Mouse (Mus musculus) thymus, postnatal 10 days (tissue): Measurements from ENCODE around the gene Amz1.

ENCODE experiments used
- DNase-seq, 2 experiments: peaks; one replicate each; pipeline ENCODE4 v3.0.0; 2021; ENCODE audit warnings: low spot score in 2 of 2

Amz1 gene

GRCm38 (mm10) chr5:140767704-140768141 is 43.8 kb downstream of the Amz1 start:
- DNase-seq, result no peak

GRCm38 (mm10) chr5:140768333-140768732 is 44.4 kb downstream of the Amz1 start:
- no peak for DNase-seq

GRCm38 (mm10) chr5:140771612-140772011 is 47.7 kb downstream of the Amz1 start:
- DNase-seq, result no peak

DNA sequence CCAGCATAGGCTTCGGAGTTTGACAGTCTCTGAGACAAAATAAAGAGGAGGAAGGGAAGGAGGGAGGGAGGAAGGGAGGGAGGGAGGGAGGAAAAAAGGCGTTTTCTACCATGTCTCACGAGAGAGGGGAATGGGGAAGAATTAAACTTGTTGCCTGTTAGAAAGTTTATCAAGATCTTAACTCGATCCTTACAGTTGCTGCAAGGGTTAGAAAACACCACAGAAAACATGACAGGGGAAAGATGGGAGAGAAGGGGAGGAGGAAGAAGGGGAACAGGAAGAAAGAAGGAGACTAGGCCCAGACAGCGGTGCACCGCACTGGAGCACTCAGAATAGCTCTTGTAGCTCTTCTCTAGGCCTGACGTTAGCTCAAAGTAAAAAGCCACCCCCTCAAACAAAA is 48.2 kb downstream of the Amz1 start:
- DNase-seq, result no peak

GRCm38 (mm10) chr5:140775111-140775510 is 51.2 kb downstream of the Amz1 start:
- DNase-seq, result no peak

GRCm38 (mm10) chr5:140776968-140777367 is 53.0 kb downstream of the Amz1 start:
- DNase-seq, result no peak

GRCm38 (mm10) chr5:140781122-140781521 is 57.2 kb downstream of the Amz1 start:
- DNase-seq, result no peak

- no peak for DNase-seq
These were observed 58.1 kb downstream of the Amz1 start for GRCm38 (mm10) chr5:140781886-140782572.

DNA sequence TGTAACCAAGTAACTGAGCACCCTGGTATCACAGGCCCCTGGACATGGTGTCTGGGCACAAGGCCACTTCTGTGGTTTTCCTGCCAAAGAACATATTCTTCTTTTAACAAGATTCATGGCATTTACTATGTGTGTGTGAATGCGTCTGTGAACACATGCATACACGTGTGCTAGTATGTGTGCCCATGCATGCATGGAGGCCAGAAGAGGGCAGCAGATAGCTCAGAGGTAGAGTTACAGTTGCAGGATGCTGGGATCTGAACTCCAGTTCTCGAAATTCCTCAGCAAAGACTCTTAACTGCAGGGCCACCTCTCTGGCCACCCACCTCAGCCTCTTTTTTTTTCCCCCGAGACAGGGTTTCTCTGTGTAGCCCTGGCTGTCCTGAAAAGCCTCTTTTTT is 59.6 kb downstream of the Amz1 start:
- no peak for DNase-seq

- DNase-seq, result peak; percentile 17 to 23
These were observed 60.4 kb downstream of the Amz1 start for GRCm38 (mm10) chr5:140784288-140784687.

- DNase-seq, result no peak
These were observed 61.4 kb downstream of the Amz1 start for GRCm38 (mm10) chr5:140785240-140785872.

- DNase-seq, result no peak
These were observed 65.6 kb downstream of the Amz1 start for GRCm38 (mm10) chr5:140789561-140789960.

DNA sequence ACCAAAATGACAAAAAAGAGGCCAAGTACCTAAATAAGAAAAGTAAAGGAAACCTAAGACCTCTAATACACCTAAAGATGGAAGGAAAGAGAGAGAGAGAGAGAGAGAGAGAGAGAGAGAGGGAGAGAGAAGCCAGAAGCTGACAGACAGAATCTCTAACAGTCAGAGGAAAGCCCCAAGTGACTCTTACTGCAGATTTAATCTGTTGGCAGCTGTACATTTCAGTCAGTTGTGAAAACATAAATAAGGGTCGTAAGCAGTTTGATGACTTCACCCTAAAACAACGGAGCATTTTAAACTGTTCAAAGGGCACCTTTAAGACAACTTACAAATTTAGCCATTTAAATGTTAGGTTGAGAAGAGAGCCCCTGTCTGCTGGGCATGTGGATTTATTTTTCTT is 66.5 kb downstream of the Amz1 start:
- no peak for DNase-seq

DNA sequence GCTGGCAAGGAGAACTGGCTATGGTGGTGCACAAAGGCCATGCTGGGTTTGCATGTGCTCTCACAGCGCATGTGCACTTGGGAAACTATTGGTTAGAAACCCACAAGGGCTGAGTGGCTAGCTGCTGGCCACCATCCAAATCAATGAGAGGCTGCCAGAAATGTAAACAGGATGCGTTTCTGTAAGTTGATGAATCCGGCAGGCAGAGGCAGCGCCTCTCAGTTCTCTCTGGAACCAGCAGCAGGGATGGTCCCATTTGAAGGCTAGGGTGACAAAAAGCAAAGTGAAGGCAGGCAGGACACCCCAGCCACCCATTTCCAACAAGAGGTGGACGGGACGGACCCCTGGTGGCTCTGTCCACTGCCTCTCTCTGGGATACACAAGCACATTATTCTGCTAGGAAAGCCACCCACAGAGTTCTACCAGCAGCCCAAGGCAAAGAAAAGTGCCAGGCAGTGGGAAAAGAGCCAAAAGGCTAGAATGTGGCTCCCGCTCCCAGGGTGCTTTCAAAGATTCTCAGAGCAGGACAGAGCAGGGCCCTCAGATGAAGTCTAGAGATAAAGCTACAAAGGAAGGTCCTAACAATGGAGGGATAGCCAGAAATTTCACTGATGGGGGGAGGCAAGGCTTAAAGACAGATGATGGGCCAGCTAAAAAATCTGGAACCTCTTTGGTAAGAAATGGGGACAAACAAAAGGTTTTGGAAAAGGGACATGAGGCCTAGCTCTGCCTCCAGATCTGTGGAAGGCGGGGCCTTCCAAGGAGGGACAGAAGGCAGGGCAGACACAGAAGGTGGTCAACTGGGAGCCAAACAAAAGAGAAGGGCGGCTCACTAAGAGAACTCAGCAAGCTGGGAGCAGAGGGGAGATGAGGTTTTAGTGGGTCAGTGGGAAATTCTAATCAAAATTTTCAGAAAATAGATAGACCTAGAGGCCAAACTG is 67.3 kb downstream of the Amz1 start:
- DNase-seq, result no peak

GRCm38 (mm10) chr5:140792233-140792632 is 68.3 kb downstream of the Amz1 start:
- no peak for DNase-seq

- DNase-seq, result no peak
These were observed 70.8 kb downstream of the Amz1 start for GRCm38 (mm10) chr5:140794753-140795152.

- no peak for DNase-seq
These were observed 71.2 kb downstream of the Amz1 start for GRCm38 (mm10) chr5:140795176-140795575.

GRCm38 (mm10) chr5:140796051-140796450 is 72.1 kb downstream of the Amz1 start:
- no peak for DNase-seq

- DNase-seq, result no peak
These were observed 74.2 kb downstream of the Amz1 start for GRCm38 (mm10) chr5:140798158-140798557.

- no peak for DNase-seq
These were observed 74.8 kb downstream of the Amz1 start for GRCm38 (mm10) chr5:140798775-140799174.

DNA sequence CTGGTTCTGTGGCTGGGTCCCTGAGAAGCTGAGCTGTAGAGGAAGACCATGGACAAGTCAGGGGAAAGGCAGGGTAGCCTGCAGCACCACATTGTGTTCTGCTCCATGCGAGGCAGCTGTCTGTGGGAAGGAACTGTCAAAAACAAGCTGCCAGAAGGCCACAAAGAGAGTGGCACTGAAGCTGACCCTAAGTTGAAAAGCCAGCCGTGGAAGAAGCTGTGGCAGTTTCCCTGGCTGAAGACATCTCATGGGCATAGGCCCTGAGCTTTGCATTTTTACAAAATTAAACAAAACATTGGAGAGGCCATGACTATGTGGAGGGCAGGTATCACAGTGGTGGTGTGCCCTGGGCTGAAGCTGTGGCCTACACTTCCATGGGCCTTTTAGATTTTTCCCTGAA is 75.3 kb downstream of the Amz1 start:
- no peak for DNase-seq

DNA sequence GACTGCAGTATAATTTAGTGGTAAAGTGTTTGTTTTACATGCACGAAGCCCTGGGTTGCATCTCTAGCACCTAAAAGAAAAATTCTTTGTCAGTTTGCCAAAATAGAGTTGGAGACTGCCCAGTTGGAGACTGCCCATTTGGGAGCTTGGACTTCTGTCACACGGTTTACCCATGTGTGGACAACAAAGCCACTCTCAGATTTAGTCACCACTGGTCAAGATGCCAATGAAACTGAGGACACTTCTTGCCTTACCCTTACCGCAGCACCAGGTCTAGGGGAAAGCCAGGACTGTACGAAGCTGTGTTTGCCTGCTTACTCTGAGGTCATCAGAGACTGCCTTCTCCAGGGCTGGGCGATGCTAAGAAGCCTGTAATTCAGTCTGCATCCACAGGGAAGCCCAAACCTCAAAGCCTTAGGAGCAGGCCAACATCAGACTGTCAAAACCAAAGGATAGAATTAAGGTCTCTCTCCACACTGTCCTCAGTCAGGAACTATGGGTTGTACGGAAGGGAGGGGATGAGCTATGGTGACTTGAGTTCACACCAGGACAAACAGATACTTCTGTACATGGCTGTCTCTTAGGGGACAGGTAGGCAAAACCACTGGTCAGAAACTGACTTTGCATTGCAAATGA is 76.5 kb downstream of the Amz1 start:
- DNase-seq, result no peak
